In the genomic region with DNA sequence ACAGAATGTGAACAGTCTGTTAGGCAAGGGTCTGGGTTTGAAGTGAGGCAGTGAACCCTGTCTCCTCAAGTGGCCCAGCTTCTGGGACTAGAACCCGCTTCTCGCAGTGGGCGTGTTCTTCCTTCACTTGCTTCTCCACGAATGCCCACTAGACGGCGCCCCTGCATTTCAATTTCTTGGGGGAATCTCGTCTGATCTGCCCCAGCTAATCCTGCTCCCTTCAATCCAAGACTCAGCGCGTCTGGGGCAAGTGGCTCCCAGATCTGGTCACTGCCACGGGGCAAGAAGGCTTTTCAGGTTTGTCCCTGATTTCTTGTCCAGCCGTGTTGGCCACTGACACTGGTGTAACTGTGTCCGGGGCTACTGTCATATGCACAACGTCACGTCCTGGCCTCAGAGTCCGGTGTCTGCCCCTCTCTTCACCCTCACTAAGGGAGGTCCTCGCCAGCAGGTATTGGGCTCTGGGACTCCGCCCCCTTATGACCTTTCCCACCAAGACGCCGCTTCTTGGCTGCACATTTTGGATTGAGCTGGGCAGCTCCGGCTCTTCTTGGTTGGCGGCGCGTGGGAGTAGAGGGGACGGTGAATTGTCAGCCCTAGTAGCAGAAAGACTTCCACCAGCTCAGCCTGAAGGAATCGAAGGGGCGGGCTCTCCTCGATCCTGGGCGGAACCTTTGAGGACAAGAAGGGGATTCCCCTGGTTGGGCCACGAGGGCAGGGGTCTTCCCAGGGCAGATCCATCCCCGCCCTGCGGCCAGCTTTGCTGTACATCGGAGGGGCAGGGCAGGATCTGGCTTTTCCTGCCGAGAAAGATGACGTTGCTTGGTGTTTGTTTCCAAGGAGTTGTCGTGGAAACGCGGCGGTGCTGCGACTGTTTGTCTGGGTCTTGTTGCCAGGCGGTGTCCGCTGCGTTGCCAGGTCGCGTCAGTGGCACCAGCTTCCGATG, we compare ENCODE assay signal across 8 mouse cellular contexts. TPM values are rescaled to one million over a fixed set of nuclear protein-coding genes. Genes with fewer than 3 reads are reported as not detected.
DNase-seq lines count a peak whose midpoint lies in the region; ATAC-seq and TF ChIP-seq lines count a peak whose summit lies in the region.

Gene Crip1 (plus strand): TSS at position 205 of the 946 bp plus-strand sequence.

- H3K9me3 ChIP-seq in embryonic facial prominence, embryonic 13.5 days, result no peaks in the 10 kb centered on the region
- H3K9me3 ChIP-seq in limb, embryonic 14.5 days (ENCODE audit: control insufficient read depth, low read length), result no peaks in the 10 kb centered on the region
- H3K9me3 ChIP-seq in midbrain, embryonic 15.5 days, result no peaks in the 10 kb centered on the region

- 6% methylated on average over 45 of the region's 45 CpGs for WGBS in embryonic facial prominence, embryonic 13.5 days
- 15% methylated on average over 45 of the region's 45 CpGs for WGBS in limb, embryonic 14.5 days
- WGBS in midbrain, embryonic 15.5 days, result 10% methylated on average over 45 of the region's 45 CpGs

- peak within 1 kb of the TSS; percentile 55 for H3K4me2 ChIP-seq in embryonic facial prominence, embryonic 13.5 days
- peak within 1 kb of the TSS; percentile 36 for H3K4me2 ChIP-seq in limb, embryonic 14.5 days (replicated peaks; ENCODE audit: low read depth, low read length, severe bottlenecking)
- peak within 1 kb of the TSS; percentile 25 for H3K4me2 ChIP-seq in midbrain, embryonic 15.5 days

- DNase-seq in 416B (ENCODE audit: low read depth), result peak; percentile 77
- DNase-seq in adrenal gland, postnatal 4 days (ENCODE audit: low spot score in 2 of 2), result peak; percentile 68 to 81
- DNase-seq in heart, adult 18-20 months, result peak; percentile 92 to 98
- DNase-seq in kidney, adult 18-20 months, result peak; percentile 90
- peak; percentile 56 for DNase-seq in limb, embryonic 14.5 days (ENCODE audit: low spot score)
- DNase-seq in spleen, adult 18-20 months, result peak; percentile 82 to 93

- no peak for TF ChIP-seq POLR2A in limb, embryonic 14.5 days (IDR thresholded peaks at IDR 0.05; ENCODE audit: borderline replicate concordance, extremely low read depth, insufficient read depth, insufficient read length)

- no peak for ATAC-seq in embryonic facial prominence, embryonic 13.5 days (ENCODE audit: insufficient number of reproducible peaks, insufficient read depth, low FRiP score, low TSS enrichment, low read depth)
- 0 out of 2 replicates have a peak, but pooled peaks have one; percentile 7 for ATAC-seq in limb, embryonic 14.5 days (ENCODE audit: low FRiP score, low read depth)
- ATAC-seq in midbrain, embryonic 15.5 days (replicated peaks), result 0 out of 2 replicates have a peak, but pooled peaks have one; percentile 7

- H3K27ac ChIP-seq in embryonic facial prominence, embryonic 13.5 days, result no peak within 1 kb of the TSS
- H3K27ac ChIP-seq in limb, embryonic 14.5 days (replicated peaks; ENCODE audit: low read depth, low read length), result no peak within 1 kb of the TSS
- no peak within 1 kb of the TSS for H3K27ac ChIP-seq in midbrain, embryonic 15.5 days

- H3K36me3 ChIP-seq in embryonic facial prominence, embryonic 13.5 days, result no peaks in the 10 kb centered on the region
- no peaks in the 10 kb centered on the region for H3K36me3 ChIP-seq in limb, embryonic 14.5 days (ENCODE audit: control insufficient read depth, insufficient read depth, low read length)
- peaks cover 13% of the 10 kb centered on the region; the same call in 1 of the 2 replicates for H3K36me3 ChIP-seq in midbrain, embryonic 15.5 days (replicated peaks)

- H3K4me3 ChIP-seq in embryonic facial prominence, embryonic 13.5 days, result peak within 1 kb of the TSS; percentile 20
- H3K4me3 ChIP-seq in limb, embryonic 14.5 days (replicated peaks; ENCODE audit: low read length), result peak within 1 kb of the TSS; percentile 9; the same call in 1 of the 2 replicates
- H3K4me3 ChIP-seq in midbrain, embryonic 15.5 days, result no peak within 1 kb of the TSS

- peaks cover 83% of the 10 kb centered on the region for H3K27me3 ChIP-seq in embryonic facial prominence, embryonic 13.5 days
- peaks cover 33% of the 10 kb centered on the region; the same call in 1 of the 2 replicates for H3K27me3 ChIP-seq in limb, embryonic 14.5 days (ENCODE audit: control insufficient read depth, insufficient read depth, low read length)
- peaks cover 11% of the 10 kb centered on the region; the same call in 1 of the 2 replicates for H3K27me3 ChIP-seq in midbrain, embryonic 15.5 days (replicated peaks)

- peaks cover 31% of the 10 kb centered on the region for H3K4me1 ChIP-seq in embryonic facial prominence, embryonic 13.5 days
- H3K4me1 ChIP-seq in limb, embryonic 14.5 days (ENCODE audit: control insufficient read depth, insufficient read depth, low read length), result peaks cover 10% of the 10 kb centered on the region
- peaks cover 34% of the 10 kb centered on the region for H3K4me1 ChIP-seq in midbrain, embryonic 15.5 days

- H3K9ac ChIP-seq in embryonic facial prominence, embryonic 13.5 days, result no peak within 1 kb of the TSS; the same call in 1 of the 2 replicates
- no peak within 1 kb of the TSS for H3K9ac ChIP-seq in limb, embryonic 14.5 days (ENCODE audit: low read depth, low read length, severe bottlenecking)
- no peak within 1 kb of the TSS for H3K9ac ChIP-seq in midbrain, embryonic 15.5 days

RNA-seq across cellular contexts. Expression of gene Crip1, which starts in this region (rescaled TPM):
- total RNA-seq in adrenal gland, postnatal 4 days (2021), result 100 to 1,000 TPM; 129 to 134 TPM
- 224 and 230 TPM in 2 replicates for polyA plus RNA-seq in embryonic facial prominence, embryonic 13.5 days (2015; fragmentation: Nextera tagmentation; extraction: Ambion mirVana)
- total RNA-seq in heart, adult 18-20 months (2021), result 100 to 1,000 TPM; 191 to 201 TPM
- 387 and 403 TPM in 2 replicates for polyA plus RNA-seq in limb, embryonic 14.5 days (2012; rRNA removed)
- polyA plus RNA-seq in limb, embryonic 14.5 days (2014; fragmentation: Nextera tagmentation; extraction: Ambion mirVana), result 344 and 469 TPM in 2 replicates
- polyA plus RNA-seq in midbrain, embryonic 15.5 days (2015; fragmentation: Nextera tagmentation; extraction: Ambion mirVana), result 23.7 and 27.3 TPM in 2 replicates
